Mouse (Mus musculus) testis, adult 2 months (tissue): ENCODE data around the gene Gdf7. TPM values are rescaled to one million over a fixed set of nuclear protein-coding genes. Genes with fewer than 3 reads are reported as not detected.

Experiments
- H3K27ac ChIP-seq: fragments of 200-500 bp; 2 replicates; pipeline ENCODE4 v1.5.1; 2012; ENCODE audit warnings: low read depth, low read length; ENCODE audit not compliant: control insufficient read depth, insufficient read depth
- H3K27me3 ChIP-seq: fragments of 200-500 bp; 2 replicates; pipeline ENCODE4 v1.6.1; 2012; ENCODE audit warnings: mild to moderate bottlenecking, low read length, moderate library complexity; ENCODE audit not compliant: control insufficient read depth, insufficient read depth
- H3K36me3 ChIP-seq: fragments of 200-500 bp; 2 replicates; pipeline ENCODE4 v1.6.1; 2012; ENCODE audit warnings: mild to moderate bottlenecking, low read length; ENCODE audit not compliant: control insufficient read depth, insufficient read depth
- H3K4me1 ChIP-seq: fragments of 200-500 bp; 2 replicates; pipeline ENCODE4 v1.6.1; 2012; ENCODE audit warnings: low read length; ENCODE audit not compliant: control insufficient read depth, insufficient read depth
- H3K4me3 ChIP-seq: fragments of 200-500 bp; 2 replicates; pipeline ENCODE4 v1.5.1; 2012; ENCODE audit warnings: low read depth, mild to moderate bottlenecking, low read length, moderate library complexity, mixed read lengths; ENCODE audit not compliant: control insufficient read depth
- CTCF ChIP-seq: fragments of 200-500 bp; IDR thresholded peaks from 2 replicates; pipeline ENCODE4 v1.5.1; 2012; ENCODE audit warnings: low read depth, mild to moderate bottlenecking, inconsistent platforms, low read length, moderate library complexity; ENCODE audit not compliant: control insufficient read depth, insufficient read depth, insufficient replicate concordance
- POLR2A ChIP-seq: fragments of 200-500 bp; IDR thresholded peaks from 2 replicates; pipeline ENCODE4 v1.6.1; 2012; ENCODE audit warnings: low read depth, mild to moderate bottlenecking, inconsistent platforms, low read length, moderate library complexity; ENCODE audit not compliant: control insufficient read depth
- polyA plus RNA-seq: library from polyadenylated mRNA; depleted of rRNA; stranded (reverse); fragments of >200 nt; gene quantifications from 2 replicates; pipeline ENCODE4 v1.2.3, GENCODE M21; 2012

Gene Gdf7
- polyA plus RNA-seq, 1 experiment = 0.06 TPM

GRCm38 (mm10) chr12:8313773-8314172 is 12.0 kb upstream of the Gdf7 start:
- Histone ChIP-seq H3K27me3 (no peaks in the 10 kb centered on the region), H3K4me3 (peak overlapping the region; percentile 90), H3K27ac (no peak overlapping the region), H3K36me3 (no peaks in the 10 kb centered on the region), H3K4me1 (no peaks in the 10 kb centered on the region)
- TF ChIP-seq CTCF (no peak), POLR2A (no peak)

DNA sequence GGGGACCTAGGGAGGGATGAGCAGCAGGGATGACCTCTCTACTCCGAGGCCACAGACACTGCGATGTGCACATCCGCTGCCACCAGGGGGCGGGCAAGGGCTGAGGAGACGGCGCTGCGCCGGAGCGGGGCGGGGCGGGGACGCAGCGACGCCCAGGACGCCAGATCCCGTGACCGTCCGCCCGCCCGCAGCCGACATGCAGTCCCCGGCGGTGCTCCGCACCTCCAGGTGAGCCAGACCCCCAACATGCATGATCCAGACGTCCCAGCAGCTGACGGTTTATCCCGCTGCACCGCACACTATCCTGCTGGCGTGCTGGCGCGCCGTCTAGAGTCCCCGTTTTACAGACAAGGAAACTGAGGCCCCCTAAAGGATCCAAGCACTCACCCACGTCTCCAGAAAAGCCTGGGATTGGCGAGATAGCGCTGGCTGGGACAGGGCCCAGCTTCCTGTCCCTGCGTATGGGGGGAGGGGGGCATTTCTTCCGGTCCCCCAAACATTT is 11.6 kb upstream of the Gdf7 start, which contains the start of gene Hs1bp3:
TSS of gene Hs1bp3 (plus strand) at position 163 of the 502 bp plus-strand sequence.
- H3K4me1 ChIP-seq = no peaks in the 10 kb centered on the region
- no peak within 1 kb of the TSS for H3K27ac ChIP-seq
- TF ChIP-seq POLR2A (no peak), CTCF (peak; percentile 86)
- H3K27me3 ChIP-seq = no peaks in the 10 kb centered on the region
- H3K36me3 ChIP-seq = no peaks in the 10 kb centered on the region
- peak within 1 kb of the TSS; percentile 90 for H3K4me3 ChIP-seq

DNA sequence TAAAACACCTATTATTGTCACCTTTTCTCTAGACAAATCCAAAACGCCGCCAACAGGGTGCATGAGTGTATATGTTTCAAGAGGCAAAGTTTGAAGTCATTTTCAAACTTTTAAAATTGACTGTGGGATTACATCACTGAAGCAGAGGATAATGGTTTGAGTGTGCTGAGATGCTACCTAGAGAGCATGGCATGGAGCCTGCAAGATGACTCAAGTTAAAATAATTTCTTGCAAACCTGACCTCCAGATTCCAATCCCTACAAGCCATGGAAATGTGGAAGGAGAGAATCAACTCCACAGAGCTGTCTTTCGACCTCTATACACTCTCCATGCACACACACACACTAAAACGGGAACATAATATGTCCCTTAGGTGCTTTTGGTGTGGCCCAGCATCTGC is 10.5 kb upstream of the Gdf7 start:
- Histone ChIP-seq H3K4me3 (no peak overlapping the region), H3K4me1 (no peaks in the 10 kb centered on the region), H3K27me3 (no peaks in the 10 kb centered on the region), H3K27ac (no peak overlapping the region), H3K36me3 (no peaks in the 10 kb centered on the region)
- TF ChIP-seq CTCF (no peak), POLR2A (no peak)

DNA sequence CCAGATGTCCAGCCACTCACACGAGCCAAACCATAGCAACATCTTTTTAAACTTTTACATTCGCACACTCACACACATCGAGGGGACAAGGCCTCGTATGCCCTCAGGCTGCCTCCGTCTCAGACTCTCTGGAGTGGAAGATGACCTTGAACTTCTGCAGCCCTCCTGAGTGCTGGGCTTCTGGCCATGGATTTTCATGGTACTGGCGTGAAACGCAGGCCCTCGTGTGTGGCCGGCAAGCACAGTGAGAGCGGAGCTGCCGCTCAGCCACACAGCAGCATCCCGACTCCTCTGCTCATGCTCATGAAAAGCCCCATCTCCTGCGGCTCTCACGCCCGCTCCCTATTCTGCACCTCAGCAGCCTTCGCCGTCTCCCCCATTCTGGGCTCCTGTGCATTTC is 9.2 kb upstream of the Gdf7 start:
- Histone ChIP-seq H3K4me3 (no peak overlapping the region), H3K36me3 (no peaks in the 10 kb centered on the region), H3K27ac (no peak overlapping the region), H3K4me1 (peaks cover 4% of the 10 kb centered on the region), H3K27me3 (no peaks in the 10 kb centered on the region)
- TF ChIP-seq POLR2A (no peak), CTCF (no peak)

DNA sequence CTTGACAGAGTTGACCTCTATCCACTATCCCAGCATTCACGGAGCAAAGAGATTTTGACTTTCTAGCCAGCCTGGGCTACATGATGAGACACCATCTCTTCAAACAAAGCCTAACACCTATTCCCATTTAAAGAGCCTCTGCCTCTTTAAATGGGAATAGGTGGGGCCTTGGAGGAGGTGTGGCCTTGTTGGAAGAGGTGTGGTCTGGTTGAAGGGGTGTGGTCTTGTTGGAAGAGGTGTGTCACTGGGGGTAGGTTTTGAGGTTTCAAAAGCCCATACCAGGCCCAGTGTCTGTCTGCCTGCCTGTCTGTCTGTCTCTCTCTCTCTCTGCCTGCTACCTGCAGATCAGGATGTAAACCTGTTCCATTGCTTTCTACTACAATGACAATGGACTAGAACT is 5.2 kb upstream of the Gdf7 start:
- Histone ChIP-seq H3K36me3 (no peaks in the 10 kb centered on the region), H3K27me3 (no peaks in the 10 kb centered on the region), H3K4me3 (no peak overlapping the region), H3K4me1 (peaks cover 6% of the 10 kb centered on the region), H3K27ac (no peak overlapping the region)
- no peak for TF ChIP-seq CTCF
- no peak for TF ChIP-seq POLR2A

- H3K27ac ChIP-seq = no peak overlapping the region
- peaks cover 8% of the 10 kb centered on the region for H3K4me1 ChIP-seq
- H3K36me3 ChIP-seq = no peaks in the 10 kb centered on the region
- no peak overlapping the region for H3K4me3 ChIP-seq
- TF ChIP-seq CTCF (peak; percentile 70; the same call in 1 of the 2 replicates), POLR2A (no peak)
- H3K27me3 ChIP-seq = no peaks in the 10 kb centered on the region; the same call in 1 of the 2 replicates
Measured at GRCm38 (mm10) chr12:8306432-8306831, 4.7 kb upstream of the Gdf7 start.

DNA sequence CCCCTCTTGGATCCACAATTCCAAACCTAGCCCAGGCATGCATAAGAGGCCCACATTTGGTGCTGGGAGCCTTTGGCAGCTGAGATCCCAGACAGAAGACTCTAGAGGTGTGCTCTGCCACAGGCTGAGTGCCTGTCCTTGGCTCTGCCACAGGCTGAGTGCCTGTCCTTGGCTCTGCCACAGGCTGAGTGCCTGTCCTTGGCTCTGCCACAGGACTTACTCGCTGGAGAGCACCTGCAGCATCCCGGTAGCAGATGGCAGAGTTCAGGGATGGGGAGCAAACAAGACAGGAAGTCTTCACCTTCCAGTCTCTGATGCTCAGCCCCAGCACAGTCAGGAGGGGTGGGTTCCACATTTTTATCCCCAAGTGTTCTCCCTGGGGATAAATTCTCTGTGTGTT is 3.5 kb upstream of the Gdf7 start:
- H3K4me1 ChIP-seq = peaks cover 10% of the 10 kb centered on the region
- no peaks in the 10 kb centered on the region for H3K36me3 ChIP-seq
- H3K4me3 ChIP-seq = no peak overlapping the region
- H3K27me3 ChIP-seq = no peaks in the 10 kb centered on the region; the same call in none of the 2 replicates
- H3K27ac ChIP-seq = no peak overlapping the region
- TF ChIP-seq CTCF (no peak), POLR2A (no peak)
